Mouse (Mus musculus): Measurements from ENCODE around the gene Alppl2. TPM values are rescaled to one million over a fixed set of nuclear protein-coding genes. Genes with fewer than 3 reads are reported as not detected.
A peak's percentile ranks its signal among the peaks of the same experiment; 100 is the strongest.

The Alppl2 gene
- polyA plus RNA-seq, 1 experiment from 2014 or later = not detected

DNA sequence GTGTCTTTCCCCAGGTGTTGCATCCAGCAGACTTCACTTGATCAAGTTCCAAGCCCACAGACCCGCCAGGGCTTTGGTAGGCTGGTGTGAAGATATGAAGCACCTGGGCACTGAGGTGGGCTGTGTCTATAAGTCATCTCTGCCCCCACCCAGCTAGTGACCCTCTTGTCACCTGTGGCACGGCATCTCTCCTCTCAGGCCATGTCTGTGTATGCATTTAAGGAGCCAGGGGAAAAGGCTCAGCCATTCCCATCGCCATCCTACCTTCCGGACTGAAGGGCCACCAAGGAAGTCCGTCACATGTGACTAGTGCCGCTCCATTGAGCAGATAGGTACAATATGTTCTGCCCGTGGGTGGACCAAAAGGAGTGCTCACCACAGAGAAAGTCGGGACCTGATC lies 5.9 kb upstream of the Alppl2 start:
- no peak for ATAC-seq
- Histone ChIP-seq H3K4me3 (replicated peaks) (no peak overlapping the region), H3K27ac (no peak overlapping the region), H3K9me3 (no peaks in the 10 kb centered on the region), H3K9ac (no peak overlapping the region), H3K4me2 (replicated peaks) (no peak overlapping the region), H3K36me3 (no peaks in the 10 kb centered on the region), H3K27me3 (replicated peaks) (0 out of 2 replicates have a peak, but pooled peaks cover 8% of the 10 kb centered on the region), H3K4me1 (replicated peaks) (no peaks in the 10 kb centered on the region)
- 82% methylated on average over 8 of the region's 8 CpGs for WGBS

DNA sequence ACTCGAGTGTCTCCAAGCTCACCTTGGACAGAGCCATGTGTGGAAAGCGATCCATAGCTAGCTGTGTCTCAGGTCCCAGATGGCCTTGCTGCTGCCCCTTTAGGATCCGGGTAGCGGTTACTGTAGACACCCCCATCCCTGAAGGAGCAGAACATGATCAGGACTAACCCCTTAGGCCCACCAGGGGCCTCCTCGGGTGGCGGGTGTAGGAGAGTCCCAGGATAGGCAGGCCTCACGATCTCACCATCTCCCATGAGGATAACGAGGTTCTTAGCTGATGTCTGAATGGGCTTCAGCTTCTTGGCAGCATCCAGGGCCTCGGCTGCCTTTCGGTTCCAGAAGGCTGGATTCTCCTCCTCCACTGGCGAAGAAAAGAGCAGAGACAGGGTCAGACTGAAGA lies 477 bp downstream of the Alppl2 start:
- no peaks in the 10 kb centered on the region for H3K27me3 ChIP-seq (replicated peaks)
- H3K4me1 ChIP-seq (replicated peaks) = no peaks in the 10 kb centered on the region
- no peaks in the 10 kb centered on the region for H3K9me3 ChIP-seq
- no peak overlapping the region for H3K9ac ChIP-seq
- H3K4me3 ChIP-seq (replicated peaks) = no peak overlapping the region
- WGBS = 93% methylated on average over 11 of the region's 11 CpGs
- no peaks in the 10 kb centered on the region for H3K36me3 ChIP-seq
- H3K27ac ChIP-seq = no peak overlapping the region
- H3K4me2 ChIP-seq (replicated peaks) = no peak overlapping the region
- ATAC-seq = no peak

DNA sequence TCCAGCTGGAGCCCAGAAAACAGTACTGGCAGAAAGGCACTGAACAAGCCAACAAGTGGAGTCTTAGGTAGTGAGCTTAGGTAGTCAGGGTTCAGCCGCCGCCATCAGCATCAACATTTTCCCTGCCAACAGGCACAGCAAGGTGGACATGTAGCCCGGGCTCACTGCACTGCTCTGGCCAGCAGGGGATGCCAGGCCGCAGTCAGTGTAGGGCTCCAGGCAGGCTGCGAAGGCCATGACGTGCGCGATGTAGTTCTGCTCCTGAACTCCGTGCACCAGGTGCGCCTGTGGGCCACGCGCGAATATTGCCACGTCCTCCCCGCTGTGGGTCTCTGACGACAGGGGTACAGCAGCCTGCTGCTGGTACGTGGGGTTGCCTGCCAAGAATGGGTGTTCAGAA lies 2.8 kb downstream of the Alppl2 start:
- H3K4me3 ChIP-seq (replicated peaks) = no peak overlapping the region
- no peaks in the 10 kb centered on the region for H3K27me3 ChIP-seq (replicated peaks)
- H3K36me3 ChIP-seq = no peaks in the 10 kb centered on the region
- no peak overlapping the region for H3K9ac ChIP-seq
- no peaks in the 10 kb centered on the region for H3K9me3 ChIP-seq
- H3K4me1 ChIP-seq (replicated peaks) = no peaks in the 10 kb centered on the region
- no peak for ATAC-seq
- no peak overlapping the region for H3K4me2 ChIP-seq (replicated peaks)
- 72% methylated on average over 17 of the region's 17 CpGs for WGBS
- H3K27ac ChIP-seq = no peak overlapping the region

DNA sequence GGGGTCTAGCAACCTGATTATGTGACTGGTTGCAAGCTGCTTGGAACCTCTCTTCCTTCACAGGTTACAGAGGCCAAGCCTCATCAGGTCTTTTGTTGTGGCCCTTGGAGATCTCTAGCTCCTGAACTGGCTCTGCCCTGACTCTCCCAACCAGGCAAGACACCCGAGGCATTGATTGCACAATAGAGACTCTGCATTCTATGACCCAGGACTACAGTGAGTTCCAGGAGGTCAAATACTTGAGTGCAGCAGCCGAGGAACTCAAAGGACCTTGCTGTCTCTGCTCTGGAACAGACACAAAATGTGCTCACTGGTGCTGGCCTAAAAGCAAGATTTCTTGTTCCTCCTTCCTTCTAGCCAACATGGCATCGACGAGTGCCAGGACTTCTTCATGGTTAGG lies 3.5 kb downstream of the Alppl2 start:
- Histone ChIP-seq H3K4me3 (replicated peaks) (no peak overlapping the region), H3K9ac (no peak overlapping the region), H3K4me2 (replicated peaks) (no peak overlapping the region), H3K27ac (no peak overlapping the region), H3K4me1 (replicated peaks) (no peaks in the 10 kb centered on the region), H3K27me3 (replicated peaks) (no peaks in the 10 kb centered on the region), H3K9me3 (no peaks in the 10 kb centered on the region), H3K36me3 (no peaks in the 10 kb centered on the region)
- ATAC-seq = no peak
- 57% methylated on average over 4 of the region's 4 CpGs for WGBS

DNA sequence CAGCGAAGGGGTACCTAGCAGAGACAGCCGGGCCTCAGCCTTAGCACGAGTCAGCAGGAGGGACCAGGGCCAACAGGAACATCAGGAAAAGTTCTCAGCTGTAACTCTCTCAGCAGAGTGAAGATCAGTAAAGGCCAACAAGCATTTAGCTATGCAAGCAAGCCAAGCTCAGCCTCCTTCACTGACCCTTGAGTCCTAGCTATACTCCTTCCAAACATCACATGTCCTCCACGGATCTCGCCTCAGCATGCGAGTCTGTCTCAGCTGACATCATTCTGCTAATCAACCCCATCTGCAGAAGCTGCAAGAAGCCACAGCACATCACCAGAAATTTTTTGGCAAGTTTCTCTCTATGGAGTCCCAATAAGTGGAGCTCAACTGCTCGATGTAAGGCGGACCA lies 16.0 kb downstream of the Alppl2 start:
- 84% methylated on average over 8 of the region's 8 CpGs for WGBS
- Histone ChIP-seq H3K4me2 (replicated peaks) (no peak overlapping the region), H3K27ac (no peak overlapping the region), H3K27me3 (replicated peaks) (no peaks in the 10 kb centered on the region), H3K36me3 (no peaks in the 10 kb centered on the region), H3K4me3 (replicated peaks) (no peak overlapping the region), H3K4me1 (replicated peaks) (no peaks in the 10 kb centered on the region), H3K9ac (no peak overlapping the region), H3K9me3 (no peaks in the 10 kb centered on the region)
- no peak for ATAC-seq

DNA sequence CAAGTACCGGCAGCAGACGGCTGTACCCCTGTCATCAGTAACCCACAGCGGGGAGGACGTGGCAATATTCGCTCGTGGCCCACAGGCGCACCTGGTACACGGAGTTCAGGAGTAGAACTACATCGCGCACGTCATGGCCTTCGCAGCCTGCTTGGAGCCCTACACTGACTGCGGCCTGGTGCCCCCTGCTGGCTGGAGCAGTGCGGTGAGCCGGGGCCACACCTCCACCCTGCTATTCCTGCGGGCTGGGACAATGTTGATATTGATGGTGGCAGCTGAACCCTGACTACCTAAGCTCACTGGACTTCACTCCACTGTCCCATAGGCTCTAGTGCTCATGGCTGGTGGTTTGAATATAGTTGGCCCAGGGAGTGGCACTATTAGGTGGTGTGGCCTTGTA lies 19.0 kb downstream of the Alppl2 start:
- Histone ChIP-seq H3K4me3 (replicated peaks) (no peak overlapping the region), H3K36me3 (no peaks in the 10 kb centered on the region), H3K9ac (no peak overlapping the region), H3K9me3 (no peaks in the 10 kb centered on the region), H3K4me1 (replicated peaks) (0 out of 2 replicates have a peak, but pooled peaks cover 3% of the 10 kb centered on the region), H3K4me2 (replicated peaks) (no peak overlapping the region), H3K27ac (no peak overlapping the region), H3K27me3 (replicated peaks) (no peaks in the 10 kb centered on the region)
- peak; percentile 52; the same call in 1 of the 2 replicates for ATAC-seq
- 53% methylated on average over 16 of the region's 16 CpGs for WGBS

DNA sequence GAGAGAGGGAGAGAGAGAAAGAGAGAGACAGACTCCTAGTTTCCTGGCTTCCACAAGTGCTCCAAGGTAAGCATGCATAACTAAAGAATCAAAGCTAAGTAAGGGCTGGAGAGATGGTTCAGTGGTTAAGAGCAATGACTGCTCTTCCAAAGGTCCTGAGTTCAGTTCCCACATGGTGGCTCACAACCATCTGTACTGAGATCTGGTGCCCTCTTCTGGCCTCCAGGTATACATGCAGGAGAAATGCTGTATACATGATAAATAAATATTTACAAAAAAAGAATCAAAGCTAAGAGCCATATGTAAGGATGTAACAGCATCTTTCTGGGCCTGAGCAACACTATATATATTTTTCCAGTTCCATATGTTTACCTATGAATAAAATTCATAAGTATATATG lies 28.8 kb downstream of the Alppl2 start:
- no peak overlapping the region for H3K27ac ChIP-seq
- no peaks in the 10 kb centered on the region for H3K36me3 ChIP-seq
- H3K9me3 ChIP-seq = no peaks in the 10 kb centered on the region
- H3K9ac ChIP-seq = no peak overlapping the region
- no peak for ATAC-seq
- H3K4me3 ChIP-seq (replicated peaks) = no peak overlapping the region
- no peaks in the 10 kb centered on the region for H3K27me3 ChIP-seq (replicated peaks)
- no peak overlapping the region for H3K4me2 ChIP-seq (replicated peaks)
- no peaks in the 10 kb centered on the region for H3K4me1 ChIP-seq (replicated peaks)

DNA sequence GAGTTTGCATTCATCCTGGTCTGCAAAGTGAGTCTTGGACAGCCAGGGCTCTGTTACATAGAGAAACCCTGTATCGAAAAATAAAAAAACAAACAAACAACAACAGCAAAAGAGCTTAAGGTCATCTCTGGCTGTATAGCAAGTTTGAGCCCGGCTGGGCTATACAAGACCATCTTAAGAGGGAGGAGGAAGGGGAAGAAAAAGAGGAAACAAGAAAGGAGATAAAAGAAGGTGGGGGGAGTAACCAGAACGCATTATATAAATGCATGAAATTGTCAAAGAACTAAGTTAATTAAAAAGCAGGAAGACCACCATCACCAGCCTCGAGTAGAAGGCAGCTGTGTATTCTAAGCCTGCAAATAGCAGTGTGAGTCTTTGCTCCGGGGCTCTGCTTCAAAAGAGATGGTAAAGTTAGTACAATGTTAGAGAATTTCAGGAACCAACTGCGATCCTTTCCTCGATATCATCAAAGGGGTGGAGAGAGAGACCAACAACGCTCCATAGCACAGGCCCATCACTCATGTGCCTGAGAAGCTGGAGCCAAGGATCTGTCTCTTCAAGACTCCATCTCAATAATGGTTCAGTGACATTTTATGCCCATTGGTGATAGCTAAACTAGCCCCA lies 30.6 kb downstream of the Alppl2 start:
- Histone ChIP-seq H3K4me1 (replicated peaks) (no peaks in the 10 kb centered on the region), H3K36me3 (no peaks in the 10 kb centered on the region), H3K9me3 (no peaks in the 10 kb centered on the region), H3K4me3 (replicated peaks) (no peak overlapping the region), H3K27ac (no peak overlapping the region), H3K27me3 (replicated peaks) (no peaks in the 10 kb centered on the region), H3K4me2 (replicated peaks) (no peak overlapping the region), H3K9ac (no peak overlapping the region)
- no peak for ATAC-seq
- 80% methylated on average over 8 of the region's 8 CpGs for WGBS

DNA sequence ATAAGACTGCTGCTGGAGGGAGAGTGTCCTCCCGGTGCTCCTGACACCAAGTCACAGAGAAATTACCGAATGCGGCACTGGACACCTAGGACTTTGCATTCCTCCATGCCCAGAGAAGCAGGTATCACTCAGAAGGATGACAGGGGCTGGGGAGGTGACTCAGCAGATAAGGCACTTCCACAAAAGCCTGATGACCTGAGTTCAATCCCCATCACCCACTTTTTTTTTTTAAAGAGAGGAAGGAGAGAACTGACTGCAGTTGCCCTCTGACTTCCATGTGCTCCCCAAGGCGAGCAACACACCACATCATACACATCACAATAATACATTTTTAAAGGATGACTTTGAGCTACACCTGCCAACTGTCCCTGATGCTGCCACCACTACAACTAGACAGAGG lies 32.7 kb downstream of the Alppl2 start:
- H3K4me3 ChIP-seq (replicated peaks) = no peak overlapping the region
- 74% methylated on average over 4 of the region's 4 CpGs for WGBS
- H3K27ac ChIP-seq = no peak overlapping the region
- H3K36me3 ChIP-seq = no peaks in the 10 kb centered on the region
- no peaks in the 10 kb centered on the region for H3K27me3 ChIP-seq (replicated peaks)
- no peaks in the 10 kb centered on the region for H3K9me3 ChIP-seq
- H3K4me2 ChIP-seq (replicated peaks) = no peak overlapping the region
- no peak overlapping the region for H3K9ac ChIP-seq
- H3K4me1 ChIP-seq (replicated peaks) = no peaks in the 10 kb centered on the region
- ATAC-seq = no peak

DNA sequence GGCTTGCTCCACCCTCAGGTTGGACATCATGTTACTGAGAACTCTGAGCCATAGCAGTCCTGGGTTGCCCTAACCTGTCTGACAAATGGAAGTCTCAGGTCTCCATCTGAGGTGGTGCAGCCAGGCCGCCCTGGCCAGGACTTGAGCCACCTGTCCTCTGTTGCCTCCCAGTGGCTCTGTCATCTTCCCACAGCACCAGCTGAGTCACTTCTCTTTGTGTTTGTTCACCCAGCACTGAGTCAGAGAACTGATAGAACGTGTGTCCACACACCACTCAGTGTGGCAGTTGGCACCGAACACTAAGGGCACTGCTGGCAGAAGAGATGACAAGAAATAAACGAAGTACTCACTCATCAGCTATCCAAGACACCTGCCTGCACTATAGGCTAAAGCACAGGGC lies 38.4 kb downstream of the Alppl2 start:
- ATAC-seq = no peak
- Histone ChIP-seq H3K9ac (no peak overlapping the region), H3K36me3 (no peaks in the 10 kb centered on the region), H3K27me3 (replicated peaks) (no peaks in the 10 kb centered on the region), H3K4me3 (replicated peaks) (no peak overlapping the region), H3K9me3 (no peaks in the 10 kb centered on the region), H3K4me1 (replicated peaks) (no peaks in the 10 kb centered on the region), H3K27ac (no peak overlapping the region), H3K4me2 (replicated peaks) (no peak overlapping the region)
- WGBS = 72% methylated on average over 4 of the region's 4 CpGs

DNA sequence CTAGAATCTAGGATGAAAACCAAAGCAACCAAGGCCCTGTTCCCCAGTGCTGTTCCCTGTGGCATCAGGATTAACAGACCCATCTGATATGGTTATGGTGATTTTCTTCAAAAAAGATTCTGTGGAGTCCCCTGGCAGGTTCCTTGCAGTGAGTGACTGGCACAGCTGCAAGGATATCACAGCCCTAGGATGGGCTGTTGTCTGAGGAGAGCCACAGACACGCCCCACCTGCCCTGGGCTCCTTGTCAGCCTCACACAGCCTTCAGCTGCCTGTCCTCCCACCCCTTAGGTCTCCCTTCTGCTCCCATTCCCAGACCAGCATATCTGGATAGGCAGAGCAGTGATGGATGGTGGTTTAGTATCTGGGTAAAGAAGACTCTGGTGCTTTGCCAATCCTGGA lies 39.0 kb downstream of the Alppl2 start:
- no peaks in the 10 kb centered on the region for H3K4me1 ChIP-seq (replicated peaks)
- no peaks in the 10 kb centered on the region for H3K36me3 ChIP-seq
- no peaks in the 10 kb centered on the region for H3K9me3 ChIP-seq
- H3K9ac ChIP-seq = no peak overlapping the region
- no peaks in the 10 kb centered on the region for H3K27me3 ChIP-seq (replicated peaks)
- ATAC-seq = no peak
- no peak overlapping the region for H3K4me2 ChIP-seq (replicated peaks)
- no peak overlapping the region for H3K4me3 ChIP-seq (replicated peaks)
- WGBS = 94% methylated on average over 1 of the region's 1 CpGs
- H3K27ac ChIP-seq = no peak overlapping the region

DNA sequence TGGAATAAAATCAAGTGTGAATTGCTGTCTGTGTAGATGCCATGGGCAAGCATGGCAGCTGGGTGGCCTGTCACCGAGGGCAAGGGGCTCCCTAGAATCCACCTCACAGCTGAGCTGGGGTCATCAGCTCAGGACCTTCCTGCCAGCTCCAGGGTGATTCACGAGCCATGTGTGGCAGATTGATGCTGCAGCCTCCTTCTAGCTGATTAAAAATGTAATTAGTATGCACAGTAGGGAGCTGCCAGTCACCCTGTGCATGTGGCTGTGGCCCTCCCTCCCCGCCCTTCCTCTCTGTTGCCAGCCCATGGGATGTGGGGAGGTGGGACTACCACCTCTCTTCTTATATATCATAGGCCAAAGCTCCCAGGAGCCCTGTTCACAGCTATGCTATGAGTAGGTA lies 39.7 kb downstream of the Alppl2 start:
- Histone ChIP-seq H3K4me2 (replicated peaks) (no peak overlapping the region), H3K36me3 (no peaks in the 10 kb centered on the region), H3K27ac (no peak overlapping the region), H3K4me1 (replicated peaks) (no peaks in the 10 kb centered on the region), H3K9ac (no peak overlapping the region), H3K9me3 (no peaks in the 10 kb centered on the region), H3K4me3 (replicated peaks) (no peak overlapping the region), H3K27me3 (replicated peaks) (no peaks in the 10 kb centered on the region)
- 70% methylated on average over 3 of the region's 3 CpGs for WGBS
- no peak for ATAC-seq

DNA sequence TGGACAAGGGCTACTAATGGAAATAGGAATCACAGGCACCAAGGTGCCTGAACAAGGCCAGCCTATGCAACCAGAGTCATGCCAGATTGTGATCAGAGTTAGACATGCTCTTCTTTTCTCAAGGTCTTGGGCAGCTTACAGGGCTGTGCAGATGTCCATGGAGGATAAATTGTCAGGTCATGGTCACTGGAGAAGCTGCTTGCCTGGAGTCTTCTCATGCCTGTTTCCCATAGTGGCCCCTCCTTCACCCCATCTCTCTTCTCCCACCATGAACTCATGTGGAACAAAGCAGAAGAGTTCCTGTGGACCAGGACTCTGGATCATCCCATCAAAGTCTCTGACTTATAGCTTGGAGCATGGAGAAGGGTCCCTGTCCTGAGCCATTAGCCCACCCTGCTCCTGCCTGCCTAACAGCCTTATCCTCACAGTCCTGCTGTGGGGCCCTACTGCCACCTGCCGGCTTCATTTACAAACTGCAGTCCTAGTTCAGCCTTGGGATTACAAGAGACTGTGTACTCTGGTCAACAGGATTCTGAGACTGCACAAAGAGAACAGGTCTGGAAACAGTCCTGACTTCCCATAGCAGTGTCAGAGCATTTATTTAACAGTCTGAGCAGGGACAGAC lies 47.8 kb downstream of the Alppl2 start:
- Histone ChIP-seq H3K27ac (no peak overlapping the region), H3K4me1 (replicated peaks) (no peaks in the 10 kb centered on the region), H3K27me3 (replicated peaks) (no peaks in the 10 kb centered on the region), H3K9me3 (no peaks in the 10 kb centered on the region), H3K9ac (no peak overlapping the region), H3K36me3 (no peaks in the 10 kb centered on the region), H3K4me2 (replicated peaks) (no peak overlapping the region), H3K4me3 (replicated peaks) (no peak overlapping the region)
- WGBS = 0% methylated on average over 1 of the region's 1 CpGs
- peak; percentile 52 for ATAC-seq

Measured in intestine, embryonic 15.5 days (tissue).